Mouse (Mus musculus) limb, embryonic 15.5 days (tissue): ENCODE results near the gene Exoc6b. TPM values are rescaled to one million over a fixed set of nuclear protein-coding genes. Genes with fewer than 3 reads are reported as not detected.
"Not testable (repeated sequence)": the region's sequence is repeated elsewhere in the genome, so short reads cannot be mapped to it uniquely, and the experiment has no call there.

Experiments
- ATAC-seq: fragments of 200-750 bp; cut with Nextera tagmentation; 2 replicates; pipeline ENCODE4 v1.8.0; 2017; ENCODE audit warnings: low read depth, moderate TSS enrichment; ENCODE audit not compliant: insufficient number of reproducible peaks, low FRiP score, low TSS enrichment
- H3K27ac ChIP-seq: fragments of 300-500 bp; sonication (generic); 2 replicates; pipeline ENCODE4 v1.5.1; 2015; ENCODE audit warnings: moderate library complexity, mild to moderate bottlenecking, inconsistent platforms
- H3K27me3 ChIP-seq: fragments of 300-500 bp; sonication (generic); 2 replicates; pipeline ENCODE4 v1.6.1; 2015; ENCODE audit warnings: inconsistent platforms
- H3K36me3 ChIP-seq: fragments of 300-500 bp; sonication (generic); 2 replicates; pipeline ENCODE4 v1.6.1; 2015; ENCODE audit warnings: inconsistent platforms
- H3K4me1 ChIP-seq: fragments of 300-500 bp; sonication (generic); 2 replicates; pipeline ENCODE4 v1.6.1; 2015; ENCODE audit warnings: inconsistent platforms
- H3K4me2 ChIP-seq: fragments of 300-500 bp; sonication (generic); 2 replicates; pipeline ENCODE4 v1.6.1; 2015; ENCODE audit warnings: mild to moderate bottlenecking, inconsistent platforms
- H3K4me3 ChIP-seq: fragments of 300-500 bp; sonication (generic); 2 replicates; pipeline ENCODE4 v1.5.1; 2015; ENCODE audit warnings: mild to moderate bottlenecking, inconsistent platforms
- H3K9ac ChIP-seq: fragments of 300-500 bp; sonication (generic); 2 replicates; pipeline ENCODE4 v1.6.1; 2015; ENCODE audit warnings: inconsistent platforms
- H3K9me3 ChIP-seq: fragments of 300-500 bp; sonication (generic); 2 replicates; pipeline ENCODE4 v1.6.1; 2016; ENCODE audit warnings: inconsistent platforms
- WGBS: fragments of 180-500 bp; shearing (Covaris S2); methylation state at CpG from one replicate; pipeline ENCODE4 v1.1.7; 2015; 5-methylcytosine and 5-hydroxymethylcytosine counted together
- polyA plus RNA-seq: library from polyadenylated mRNA; unstranded; fragments of >200 nt; fragmentation: Nextera tagmentation; extraction: Ambion mirVana; gene quantifications from 2 replicates; pipeline ENCODE4 v1.2.1, GENCODE M21; 2015

Gene Exoc6b
- polyA plus RNA-seq, 1 experiment from 2014 or later: 35.7 TPM

DNA sequence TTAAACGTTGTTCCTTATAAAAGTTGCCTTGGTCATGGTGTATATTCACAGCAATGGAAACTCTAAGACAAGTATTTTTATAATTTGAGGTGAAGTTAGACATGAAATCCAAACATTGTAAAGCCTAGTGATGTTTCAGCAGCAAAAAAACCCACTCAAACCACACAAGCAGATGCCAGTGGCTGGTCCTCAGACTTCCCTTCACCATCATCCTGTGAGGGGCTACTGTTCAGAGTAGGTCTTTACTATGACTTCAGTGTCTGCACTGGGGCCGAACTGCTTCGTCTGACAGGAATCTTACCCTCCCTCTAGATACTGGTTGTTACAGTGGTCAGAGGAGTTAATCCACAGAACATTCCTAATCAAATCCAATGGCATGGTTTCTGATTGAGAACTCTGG lies 455.8 kb downstream of the Exoc6b start:
- Histone ChIP-seq H3K4me1 (no peaks in the 10 kb centered on the region), H3K9me3 (no peaks in the 10 kb centered on the region), H3K4me2 (no peak overlapping the region), H3K27ac (no peak overlapping the region), H3K27me3 (no peaks in the 10 kb centered on the region), H3K4me3 (no peak overlapping the region), H3K9ac (no peak overlapping the region), H3K36me3 (peaks cover 11% of the 10 kb centered on the region; the same call in 1 of the 2 replicates)
- no peak for ATAC-seq
- WGBS: 80% methylated on average over 3 of the region's 3 CpGs

DNA sequence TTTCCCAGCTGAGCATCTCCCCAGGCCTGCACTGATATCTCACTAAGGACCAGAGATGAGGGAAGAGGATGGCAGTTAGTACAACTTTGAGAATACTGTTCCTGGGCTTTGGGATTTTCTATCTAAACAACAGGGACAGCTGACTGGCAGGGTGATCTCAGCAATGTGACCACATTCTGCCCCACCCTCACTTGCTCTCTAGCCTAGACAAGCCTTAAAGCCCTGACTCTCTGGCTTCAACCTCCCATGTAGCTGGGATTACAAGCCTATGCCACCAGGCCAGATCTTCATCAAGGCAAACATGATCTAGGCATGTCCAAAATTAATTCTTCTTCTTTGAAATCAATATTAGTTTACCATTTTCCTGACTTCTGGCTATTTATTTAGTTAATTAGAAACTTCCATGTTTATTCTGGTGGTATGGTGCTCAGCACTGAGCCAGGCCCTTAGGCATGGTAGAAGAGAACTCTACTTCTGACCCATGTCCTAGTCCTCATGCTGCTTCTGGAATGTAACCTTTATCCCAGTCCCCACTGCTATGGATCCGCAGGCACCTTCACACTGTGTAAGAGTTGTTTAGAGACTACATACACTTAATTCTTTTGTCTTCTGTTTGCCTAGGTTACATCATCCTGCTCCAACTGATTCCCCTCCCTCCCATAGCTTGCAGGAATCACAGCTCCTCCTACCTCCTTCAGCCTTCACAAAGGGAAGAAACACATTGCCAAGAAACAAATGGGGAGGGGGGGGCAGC lies 468.0 kb downstream of the Exoc6b start:
- Histone ChIP-seq H3K36me3 (no peaks in the 10 kb centered on the region), H3K4me1 (no peaks in the 10 kb centered on the region), H3K4me2 (no peak overlapping the region), H3K9ac (no peak overlapping the region), H3K4me3 (no peak overlapping the region), H3K27me3 (no peaks in the 10 kb centered on the region), H3K9me3 (no peaks in the 10 kb centered on the region), H3K27ac (no peak overlapping the region)
- no peak for ATAC-seq
- 43% methylated on average over 1 of the region's 1 CpGs for WGBS

DNA sequence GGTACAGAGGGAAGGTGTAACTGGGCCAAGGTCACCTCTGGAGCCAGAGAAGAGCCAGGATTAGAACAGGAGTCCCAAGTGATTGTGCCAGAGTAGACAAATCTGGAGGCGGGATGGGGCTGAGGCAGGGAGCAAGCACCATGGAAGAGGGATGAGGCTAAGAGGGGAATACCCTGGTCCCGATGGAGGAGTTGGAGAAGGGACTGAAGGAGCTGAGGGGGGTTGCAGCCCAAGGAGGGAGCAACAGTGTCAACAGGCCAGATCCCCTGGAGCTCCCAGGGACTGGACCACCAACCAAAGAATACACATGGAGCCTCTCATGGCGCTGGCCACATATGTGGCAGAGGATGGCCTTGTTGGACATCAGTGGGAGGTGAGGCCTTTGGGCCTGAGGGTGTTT lies 470.0 kb downstream of the Exoc6b start:
- not testable (repeated sequence) for H3K9ac ChIP-seq, H3K36me3 ChIP-seq, H3K27me3 ChIP-seq, H3K27ac ChIP-seq, ATAC-seq, H3K4me2 ChIP-seq, H3K4me3 ChIP-seq, H3K9me3 ChIP-seq, H3K4me1 ChIP-seq
- 83% methylated on average over 3 of the region's 3 CpGs for WGBS

DNA sequence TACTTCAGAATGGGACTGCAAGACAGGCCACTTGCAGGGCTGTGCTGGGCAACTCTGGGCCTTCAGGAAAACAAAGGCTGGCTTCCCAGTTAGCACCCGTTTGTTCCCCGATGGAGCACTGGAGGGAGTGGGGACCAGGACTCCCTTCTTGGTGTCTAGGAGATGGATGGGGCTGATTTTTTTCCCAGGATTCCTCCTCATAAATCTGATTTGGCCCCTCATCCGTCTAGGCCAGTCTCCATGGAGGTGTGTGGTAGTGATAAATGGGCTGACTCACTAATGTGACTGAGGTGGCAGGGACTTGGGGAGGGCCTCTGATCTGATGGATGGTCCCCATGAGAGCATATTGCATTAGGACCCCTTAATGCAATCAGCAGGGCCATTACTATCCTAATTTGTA lies 470.6 kb downstream of the Exoc6b start:
- 58% methylated on average over 3 of the region's 3 CpGs for WGBS
- Histone ChIP-seq H3K27me3 (no peaks in the 10 kb centered on the region; the same call in 1 of the 2 replicates), H3K4me1 (0 out of 2 replicates have a peak, but pooled peaks cover 1% of the 10 kb centered on the region), H3K9ac (no peak overlapping the region), H3K4me3 (no peak overlapping the region), H3K4me2 (no peak overlapping the region), H3K36me3 (no peaks in the 10 kb centered on the region), H3K27ac (no peak overlapping the region), H3K9me3 (no peaks in the 10 kb centered on the region)
- ATAC-seq: no peak

DNA sequence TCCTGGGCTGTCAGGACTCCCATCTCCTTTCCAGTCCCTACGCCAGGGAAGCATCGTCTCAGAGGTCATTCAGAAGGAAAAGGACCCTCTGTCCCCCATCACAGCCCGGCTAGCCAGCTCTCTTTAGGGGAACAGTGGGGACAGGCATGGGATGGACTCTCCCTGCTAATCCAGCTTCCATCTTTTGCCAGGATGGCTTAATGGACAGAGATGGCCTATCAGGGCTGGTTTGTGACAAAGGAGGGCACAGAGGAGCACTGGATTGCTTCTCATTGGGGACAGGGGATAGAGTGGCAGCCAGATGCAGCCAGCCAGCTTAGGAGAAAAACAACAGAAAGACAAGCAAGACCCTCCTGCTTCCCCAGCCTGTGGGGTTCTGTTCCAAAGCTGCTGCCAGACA lies 474.7 kb downstream of the Exoc6b start:
- peaks cover 8% of the 10 kb centered on the region for H3K4me1 ChIP-seq
- H3K27me3 ChIP-seq: peaks cover 14% of the 10 kb centered on the region
- no peaks in the 10 kb centered on the region for H3K36me3 ChIP-seq
- H3K27ac ChIP-seq: no peak overlapping the region
- H3K4me3 ChIP-seq: no peak overlapping the region
- ATAC-seq: no peak
- H3K4me2 ChIP-seq: no peak overlapping the region
- no peaks in the 10 kb centered on the region for H3K9me3 ChIP-seq
- WGBS: 71% methylated on average over 3 of the region's 3 CpGs
- H3K9ac ChIP-seq: no peak overlapping the region

DNA sequence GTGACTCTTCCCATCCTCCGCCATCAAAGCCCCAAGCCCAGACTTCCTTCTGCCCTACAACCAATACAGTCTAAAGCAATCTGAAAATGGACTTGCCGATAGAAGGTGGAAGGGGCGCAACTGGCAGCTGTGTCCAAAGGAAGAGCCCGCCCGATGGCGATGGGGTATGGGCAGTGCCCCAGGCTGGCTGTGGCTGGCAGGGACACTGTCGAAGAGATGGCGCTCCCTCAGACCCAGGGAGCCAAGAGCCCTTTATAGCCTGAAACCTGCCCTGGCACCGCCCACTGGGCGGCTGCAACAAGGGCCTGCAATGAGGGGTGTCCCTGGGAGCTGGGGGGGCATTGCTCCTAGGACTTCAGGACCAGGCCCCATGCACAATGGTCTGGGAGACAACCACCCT lies 475.6 kb downstream of the Exoc6b start, which contains the start of gene Cyp26b1:
Cyp26b1 (minus strand) TSS at position 216 of the 400 bp plus-strand sequence.
- Histone ChIP-seq H3K9ac (no peak within 1 kb of the TSS), H3K4me3 (no peak within 1 kb of the TSS), H3K4me2 (no peak within 1 kb of the TSS), H3K4me1 (peaks cover 17% of the 10 kb centered on the region), H3K36me3 (no peaks in the 10 kb centered on the region), H3K27ac (no peak within 1 kb of the TSS), H3K9me3 (no peaks in the 10 kb centered on the region), H3K27me3 (peaks cover 21% of the 10 kb centered on the region)
- ATAC-seq: no peak
- 78% methylated on average over 10 of the region's 10 CpGs for whole genome bisulfite sequencing

DNA sequence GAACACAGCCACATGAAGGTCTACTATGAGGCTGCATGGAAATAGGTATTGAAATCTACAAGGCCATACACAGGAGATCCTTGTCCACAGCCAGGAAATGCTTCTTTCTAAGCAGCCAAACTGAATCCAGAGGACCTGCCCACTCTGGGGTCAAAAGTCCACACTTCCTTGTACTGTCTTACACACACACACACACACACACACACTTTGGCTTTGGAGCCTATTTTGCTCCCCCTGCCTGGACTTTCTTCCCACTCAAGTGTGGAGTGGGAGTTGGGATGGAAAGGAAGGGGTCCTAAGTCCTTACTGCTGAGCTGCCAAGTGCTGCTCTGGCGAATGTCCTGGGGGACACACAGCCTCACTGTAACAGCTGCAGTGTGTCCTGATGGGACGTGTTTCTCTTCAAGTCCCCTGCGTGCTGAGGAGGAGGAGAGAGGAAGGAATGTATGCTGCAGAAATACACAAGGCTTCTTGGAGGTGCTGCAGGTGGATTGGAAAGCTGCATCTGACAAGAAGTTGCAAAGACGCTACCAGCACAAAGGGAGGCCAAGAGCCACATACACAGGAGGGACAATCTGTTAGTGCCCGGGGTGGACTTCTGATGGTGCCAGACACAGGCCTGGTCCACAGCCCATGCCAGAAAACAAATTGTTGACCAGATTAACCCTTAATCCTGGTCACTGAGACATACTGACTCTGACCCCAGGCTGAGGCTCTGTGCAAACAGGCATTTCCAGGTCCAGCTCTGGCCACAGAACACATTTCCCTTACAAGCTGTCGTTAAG lies 478.2 kb downstream of the Exoc6b start:
- peaks cover 41% of the 10 kb centered on the region for H3K4me1 ChIP-seq

DNA sequence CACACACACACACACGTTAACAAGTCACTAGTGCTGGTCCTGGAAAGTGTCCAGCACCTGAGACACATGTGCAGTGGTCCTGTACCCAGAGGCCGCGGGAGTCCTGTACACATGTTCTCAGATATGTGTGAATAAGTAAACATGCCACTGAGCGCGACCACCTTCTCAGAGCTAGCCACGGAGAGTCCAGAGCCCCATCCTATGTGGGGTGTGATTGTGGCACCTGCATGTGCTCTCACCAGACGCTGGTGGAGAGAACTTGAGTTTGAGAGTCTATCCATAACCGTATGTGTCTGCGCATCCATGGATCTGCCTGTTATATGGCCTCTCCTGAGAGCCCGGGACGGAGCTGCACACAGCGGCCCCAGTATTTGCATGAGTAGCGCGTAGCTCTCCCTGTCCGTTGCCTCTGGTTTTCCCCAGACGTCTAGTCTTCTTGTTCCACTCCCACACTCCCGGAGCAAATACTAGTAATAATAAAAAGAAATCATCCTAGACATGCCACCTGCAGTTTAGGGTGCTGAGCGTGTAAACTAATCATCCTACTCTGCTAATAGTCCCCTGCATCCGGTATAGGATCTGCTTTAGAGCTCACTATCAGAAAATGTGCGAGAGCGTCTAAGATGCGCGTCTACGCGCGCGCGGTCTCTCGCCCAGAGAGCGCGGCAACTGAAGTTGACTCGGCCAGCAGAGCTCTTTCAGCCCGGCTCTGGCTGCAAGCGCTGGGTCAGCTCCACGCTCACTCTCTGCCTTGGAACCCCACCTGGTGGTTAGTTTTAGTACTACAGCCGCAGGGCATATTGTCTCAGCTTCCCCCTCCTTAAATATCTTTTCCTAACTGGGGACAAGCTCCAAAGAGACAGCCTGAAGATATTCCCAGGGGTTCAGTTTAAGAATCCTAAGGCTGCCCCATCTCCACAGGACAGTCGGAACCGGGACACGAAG lies 479.3 kb downstream of the Exoc6b start:
- H3K36me3 ChIP-seq: no peaks in the 10 kb centered on the region

More for the DNA sequence above, 478.2 kb downstream of the Exoc6b start:
- no peak for ATAC-seq
- H3K4me2 ChIP-seq: no peak overlapping the region
- H3K27me3 ChIP-seq: peaks cover 31% of the 10 kb centered on the region
- H3K36me3 ChIP-seq: no peaks in the 10 kb centered on the region
- no peaks in the 10 kb centered on the region for H3K9me3 ChIP-seq
- no peak overlapping the region for H3K27ac ChIP-seq
- H3K9ac ChIP-seq: no peak overlapping the region
- 47% methylated on average over 6 of the region's 6 CpGs for WGBS
- no peak overlapping the region for H3K4me3 ChIP-seq

DNA sequence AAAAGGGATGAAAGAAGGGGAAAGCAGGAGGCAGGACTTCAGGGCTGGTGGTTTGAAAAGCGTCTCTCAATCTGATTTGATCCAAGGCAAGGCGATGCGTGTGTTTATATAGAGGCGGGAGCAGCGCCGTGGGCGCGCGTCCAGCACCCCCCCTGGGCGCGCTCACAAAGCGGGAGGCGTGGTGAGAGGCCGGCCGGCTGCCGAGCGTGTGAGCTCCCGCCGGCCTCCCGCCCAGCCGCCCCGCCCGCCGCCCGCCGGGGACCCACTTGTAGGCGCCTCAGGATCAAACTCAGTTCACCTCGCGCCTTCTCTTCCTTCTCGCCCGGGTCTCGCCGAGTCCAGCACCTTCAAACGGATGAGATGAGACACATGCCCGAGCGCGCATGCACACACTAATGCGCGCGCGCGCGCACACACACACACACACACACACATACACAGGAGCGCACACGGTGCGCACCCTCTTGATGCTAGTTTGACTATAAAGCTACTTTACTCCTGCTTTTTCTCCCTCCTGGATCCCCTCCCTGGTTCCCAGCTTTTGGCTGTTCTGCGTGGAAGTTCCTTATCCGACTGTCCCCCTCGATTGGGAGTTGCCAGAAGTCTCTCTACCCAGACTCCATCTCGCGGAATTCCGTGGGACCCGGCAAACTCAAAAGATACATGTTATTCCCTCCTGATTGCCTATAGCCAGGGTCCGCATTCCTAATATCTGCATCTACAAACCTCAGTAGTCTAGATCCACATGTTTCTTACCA lies 480.2 kb downstream of the Exoc6b start:
- no peaks in the 10 kb centered on the region for H3K36me3 ChIP-seq
- no peak for ATAC-seq
- peak overlapping the region; percentile 96 for H3K4me2 ChIP-seq
- peaks cover 39% of the 10 kb centered on the region for H3K27me3 ChIP-seq
- under 1% methylated on average over 54 of the region's 54 CpGs for WGBS
- H3K4me1 ChIP-seq: peaks cover 60% of the 10 kb centered on the region
- H3K9ac ChIP-seq: peak overlapping the region; percentile 69
- H3K9me3 ChIP-seq: no peaks in the 10 kb centered on the region
- peak overlapping the region; percentile 58 for H3K4me3 ChIP-seq
- peak overlapping the region; percentile 90 for H3K27ac ChIP-seq

More for the DNA sequence above, 479.3 kb downstream of the Exoc6b start:
- peak overlapping the region; percentile 96 for H3K4me2 ChIP-seq
- ATAC-seq: no peak
- no peak overlapping the region for H3K9ac ChIP-seq
- H3K27ac ChIP-seq: no peak overlapping the region
- H3K27me3 ChIP-seq: peaks cover 33% of the 10 kb centered on the region
- H3K4me1 ChIP-seq: peaks cover 50% of the 10 kb centered on the region
- WGBS: 3% methylated on average over 39 of the region's 39 CpGs
- H3K4me3 ChIP-seq: peak overlapping the region; percentile 58
- H3K9me3 ChIP-seq: no peaks in the 10 kb centered on the region

DNA sequence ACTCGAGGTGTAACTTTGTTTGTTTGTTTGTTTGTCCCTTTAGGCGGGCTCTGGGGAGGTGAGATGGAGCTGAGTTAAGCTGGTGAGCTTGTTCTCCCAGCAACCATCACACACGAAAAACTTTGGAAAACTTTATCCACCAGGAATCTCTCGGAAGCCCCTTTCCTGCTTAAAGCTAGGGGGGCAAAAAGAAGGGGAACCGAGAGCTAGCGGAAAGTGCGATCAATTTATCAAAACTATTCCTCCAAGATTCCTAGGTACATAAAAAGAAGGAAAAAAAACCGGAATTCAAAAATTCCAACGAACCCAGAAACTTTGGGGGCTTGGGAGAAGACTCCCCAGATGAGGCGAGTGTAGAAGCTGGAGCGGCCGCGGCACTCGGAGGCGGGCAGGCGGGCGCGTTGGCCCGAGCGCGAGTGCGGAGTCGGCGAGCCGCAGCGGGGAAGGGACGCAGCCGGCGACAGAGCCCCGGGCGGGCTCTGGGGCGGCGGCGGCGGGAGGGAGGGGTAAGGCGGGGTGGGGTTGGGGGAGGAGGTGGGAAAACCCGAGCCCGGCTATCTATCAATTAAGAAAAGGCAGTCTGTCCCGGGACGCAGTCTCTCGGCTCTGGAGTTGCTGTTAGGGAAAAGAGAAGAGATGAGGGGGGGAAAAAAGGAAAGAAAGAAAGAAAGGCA lies 481.0 kb downstream of the Exoc6b start:
- H3K27me3 ChIP-seq: peaks cover 45% of the 10 kb centered on the region
- ATAC-seq: no peak

More for the DNA sequence above, 481.0 kb downstream of the Exoc6b start:
- Histone ChIP-seq H3K4me1 (peaks cover 65% of the 10 kb centered on the region), H3K9ac (peak overlapping the region; percentile 69), H3K4me2 (peak overlapping the region; percentile 96), H3K27ac (peak overlapping the region; percentile 90), H3K36me3 (no peaks in the 10 kb centered on the region), H3K4me3 (peak overlapping the region; percentile 58), H3K9me3 (no peaks in the 10 kb centered on the region)
- under 1% methylated on average over 41 of the region's 41 CpGs for WGBS
